Mouse (Mus musculus) cerebellum, postnatal 10 days (tissue): ENCODE measurements around the gene Cabin1.
"Not testable (repeated sequence)": the region's sequence is repeated elsewhere in the genome, so short reads cannot be mapped to it uniquely, and the experiment has no call there.

Experiments
- DNase-seq, 2 experiments: peaks; one replicate each; pipeline ENCODE4 v3.0.0; 2021; ENCODE audit warnings: mixed read lengths in 2 of 2

Cabin1 gene

GRCm38 (mm10) chr10:75763682-75764518 is at the start of gene Cabin1:
Gene Cabin1, minus strand, starts transcription at chr10:75764341.
- DNase-seq = peak; percentile 99

- no peak for DNase-seq
These were observed 40.1 kb upstream of the Cabin1 start for GRCm38 (mm10) chr10:75804217-75804616.

- peak; percentile 67 to 71 for DNase-seq
These were observed 34.1 kb upstream of the Cabin1 start, which contains the start of gene Gstt1 for GRCm38 (mm10) chr10:75798176-75798696. Gene Gstt1, minus strand, starts transcription at chr10:75798584.

- DNase-seq = peak; percentile 70 to 71
These were observed 33.6 kb upstream of the Cabin1 start for GRCm38 (mm10) chr10:75797619-75798175.

GRCm38 (mm10) chr10:75796731-75797516 is 32.8 kb upstream of the Cabin1 start:
- DNase-seq = no peak

GRCm38 (mm10) chr10:75794880-75795279 is 30.7 kb upstream of the Cabin1 start:
- no peak for DNase-seq

- no peak for DNase-seq
These were observed 26.6 kb upstream of the Cabin1 start for GRCm38 (mm10) chr10:75790773-75791172.

- no peak for DNase-seq
These were observed 25.7 kb upstream of the Cabin1 start for GRCm38 (mm10) chr10:75789841-75790240.

GRCm38 (mm10) chr10:75789081-75789735 is 25.1 kb upstream of the Cabin1 start:
- DNase-seq = no peak

GRCm38 (mm10) chr10:75788277-75788676 is 24.1 kb upstream of the Cabin1 start:
- no peak for DNase-seq

- no peak for DNase-seq
These were observed 21.3 kb upstream of the Cabin1 start for GRCm38 (mm10) chr10:75785442-75785841.

- DNase-seq = peak; percentile 49 to 55
These were observed 16.8 kb upstream of the Cabin1 start, which contains the start of the genes Gm20441 and Gstt3 for GRCm38 (mm10) chr10:75780769-75781578. Gene Gm20441, minus strand, starts transcription at chr10:75780954. Gene Gstt3, minus strand, starts transcription at chr10:75781414.

- no peak for DNase-seq
These were observed 15.3 kb upstream of the Cabin1 start for GRCm38 (mm10) chr10:75779206-75780174.

GRCm38 (mm10) chr10:75777885-75778284 is 13.7 kb upstream of the Cabin1 start:
- no peak for DNase-seq

GRCm38 (mm10) chr10:75776562-75776961 is 12.4 kb upstream of the Cabin1 start:
- no peak for DNase-seq

- no peak for DNase-seq
These were observed 10.4 kb upstream of the Cabin1 start for GRCm38 (mm10) chr10:75774587-75774986.

GRCm38 (mm10) chr10:75774102-75774501 is 10.0 kb upstream of the Cabin1 start:
- no peak for DNase-seq

GRCm38 (mm10) chr10:75772795-75773664 is 8.9 kb upstream of the Cabin1 start, which contains the start of gene Ddt:
Gene Ddt, minus strand, starts transcription at chr10:75773414.
- peak; percentile 93 to 95 for DNase-seq

- DNase-seq = not testable (repeated sequence)
These were observed 3.6 kb upstream of the Cabin1 start for GRCm38 (mm10) chr10:75767756-75768155.
